Mouse (Mus musculus) embryonic facial prominence, embryonic 14.5 days (tissue): ENCODE results near the gene Dnal4. TPM values are rescaled to one million over a fixed set of nuclear protein-coding genes. Genes with fewer than 3 reads are reported as not detected.

Experiments
- ATAC-seq: fragments of 200-750 bp; cut with Nextera tagmentation; 2 replicates; pipeline ENCODE4 v1.8.0; 2017; ENCODE audit warnings: low read depth, moderate number of reproducible peaks, moderate TSS enrichment
- DNase-seq: peaks from one replicate; pipeline ENCODE4 v3.0.0-alpha.2; 2015; ENCODE audit warnings: low spot score
- H3K27ac ChIP-seq: fragments of 300-500 bp; sonication (generic); replicated peaks from 2 replicates; pipeline ENCODE4 v1.5.1; 2014; ENCODE audit warnings: low read depth, mild to moderate bottlenecking, low read length, moderate library complexity
- H3K27me3 ChIP-seq: fragments of 300-500 bp; sonication (generic); replicated peaks from 2 replicates; pipeline ENCODE4 v1.6.1; 2014; ENCODE audit warnings: low read length; ENCODE audit not compliant: control insufficient read depth, insufficient read depth
- H3K36me3 ChIP-seq: fragments of 300-500 bp; sonication (generic); 2 replicates; pipeline ENCODE4 v1.6.1; 2014; ENCODE audit warnings: low read length, mixed read lengths; ENCODE audit not compliant: control insufficient read depth, insufficient read depth
- H3K4me1 ChIP-seq: fragments of 300-500 bp; sonication (generic); 2 replicates; pipeline ENCODE4 v1.6.1; 2014; ENCODE audit warnings: antibody characterized with exemption, low read length; ENCODE audit not compliant: control insufficient read depth, insufficient read depth
- H3K4me2 ChIP-seq: fragments of 300-500 bp; sonication (generic); 2 replicates; pipeline ENCODE4 v1.6.1; 2014; ENCODE audit warnings: low read depth, mild to moderate bottlenecking, low read length, moderate library complexity, mixed read lengths
- H3K4me3 ChIP-seq: fragments of 300-500 bp; sonication (generic); 2 replicates; pipeline ENCODE4 v1.5.1; 2014; ENCODE audit warnings: low read depth, mild to moderate bottlenecking, low read length
- H3K9ac ChIP-seq: fragments of 300-500 bp; sonication (generic); 2 replicates; pipeline ENCODE4 v1.6.1; 2014; ENCODE audit warnings: low read depth, mild to moderate bottlenecking, low read length, moderate library complexity, mixed read lengths
- H3K9me3 ChIP-seq: fragments of 300-500 bp; sonication (generic); 2 replicates; pipeline ENCODE4 v1.6.1; 2016; ENCODE audit warnings: low read length; ENCODE audit not compliant: control insufficient read depth
- WGBS: fragments of 180-500 bp; shearing (Covaris S2); extraction: QIAGEN DNeasy Blood & Tissue Kit; methylation state at CpG from one replicate; pipeline ENCODE4 v1.1.7; 2014; 5-methylcytosine and 5-hydroxymethylcytosine counted together
- polyA plus RNA-seq: library from polyadenylated mRNA; unstranded; fragments of >200 nt; fragmentation: Nextera tagmentation; extraction: Ambion mirVana; gene quantifications from 2 replicates; pipeline ENCODE4 v1.2.1, GENCODE M21; 2014

Gene Dnal4
- polyA plus RNA-seq, 1 experiment from 2014 or later = 50.0 TPM

DNA sequence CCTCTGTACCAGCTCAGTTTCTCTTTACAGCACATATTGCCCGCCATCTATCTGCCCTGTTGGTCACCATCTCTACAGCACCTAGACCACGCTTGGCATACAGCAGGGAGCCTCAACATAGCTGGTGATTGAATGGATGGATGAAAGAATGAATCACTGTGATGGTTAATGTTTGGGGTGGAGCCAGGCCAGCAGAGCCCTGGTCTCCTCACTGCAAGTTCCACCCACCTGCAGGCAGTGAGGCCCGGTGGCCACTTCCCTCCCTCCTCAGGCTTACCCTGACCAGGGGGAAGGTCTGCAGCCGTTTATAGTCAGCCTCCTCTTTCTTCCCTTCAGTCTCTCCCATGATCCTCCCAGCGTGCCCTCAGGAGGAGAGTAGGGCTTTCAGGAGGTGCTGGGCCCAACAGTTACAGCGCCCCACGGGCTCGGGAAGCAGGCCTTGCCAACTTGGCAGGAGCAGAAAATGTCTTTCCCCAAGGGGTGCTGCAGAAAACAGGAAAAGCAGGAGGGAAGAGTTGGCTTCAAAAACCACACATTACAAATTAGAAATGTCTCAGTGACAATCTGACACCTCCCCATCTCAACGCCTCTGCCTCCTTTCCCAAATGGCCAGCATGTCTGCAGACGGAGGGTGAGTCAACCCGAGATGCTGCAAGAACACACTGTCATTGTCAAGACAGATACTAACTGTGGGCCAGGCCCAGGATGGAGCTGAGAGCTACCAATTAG, 12.9 kb downstream of the Dnal4 start:
- no peaks in the 10 kb centered on the region for H3K27me3 ChIP-seq
- no peaks in the 10 kb centered on the region for H3K9me3 ChIP-seq
- ATAC-seq = no peak
- WGBS = 83% methylated on average over 11 of the region's 11 CpGs
- peaks cover 34% of the 10 kb centered on the region for H3K36me3 ChIP-seq
- no peak overlapping the region for H3K4me3 ChIP-seq
- no peak overlapping the region for H3K27ac ChIP-seq
- no peak overlapping the region for H3K4me2 ChIP-seq
- no peak overlapping the region for H3K9ac ChIP-seq
- no peaks in the 10 kb centered on the region for H3K4me1 ChIP-seq
- DNase-seq = no peak

DNA sequence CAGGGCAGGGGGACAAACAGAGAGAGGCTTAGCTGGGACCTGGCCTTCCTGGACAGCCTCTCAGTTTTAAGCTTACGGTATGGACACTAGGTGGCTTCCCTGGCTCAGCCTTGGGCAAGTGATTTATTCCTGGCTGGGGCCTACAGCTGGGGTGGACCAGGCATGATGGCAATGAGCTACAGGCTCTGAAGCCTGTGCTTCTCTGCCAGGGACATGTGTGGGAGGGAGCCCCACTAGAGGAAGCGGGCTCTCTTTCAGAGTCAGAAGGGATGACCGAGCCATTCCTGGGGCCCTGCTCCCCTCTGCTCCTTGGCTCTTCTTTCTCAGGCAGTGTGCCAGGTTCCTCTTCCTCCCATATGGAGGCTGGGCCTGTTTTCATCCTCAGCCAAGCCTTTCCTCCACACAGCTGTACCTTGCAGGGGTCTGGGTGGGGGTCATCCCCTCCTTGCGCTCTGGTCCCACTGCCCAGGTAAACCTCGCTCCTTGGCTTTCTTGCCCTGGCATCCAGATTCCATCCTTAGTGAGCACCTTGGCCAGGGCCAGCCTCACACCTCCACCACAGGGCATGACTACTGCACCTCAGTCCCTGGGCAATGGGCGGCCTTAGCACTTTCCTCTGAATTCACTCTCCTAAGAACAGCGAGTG, 13.9 kb downstream of the Dnal4 start:
- no peaks in the 10 kb centered on the region for H3K9me3 ChIP-seq
- H3K4me3 ChIP-seq = no peak overlapping the region
- no peak overlapping the region for H3K9ac ChIP-seq
- no peaks in the 10 kb centered on the region for H3K4me1 ChIP-seq
- WGBS = 87% methylated on average over 6 of the region's 7 CpGs
- H3K27ac ChIP-seq = no peak overlapping the region
- ATAC-seq (no peak), DNase-seq (no peak)
- H3K27me3 ChIP-seq = no peaks in the 10 kb centered on the region
- peaks cover 34% of the 10 kb centered on the region for H3K36me3 ChIP-seq
- H3K4me2 ChIP-seq = no peak overlapping the region

DNA sequence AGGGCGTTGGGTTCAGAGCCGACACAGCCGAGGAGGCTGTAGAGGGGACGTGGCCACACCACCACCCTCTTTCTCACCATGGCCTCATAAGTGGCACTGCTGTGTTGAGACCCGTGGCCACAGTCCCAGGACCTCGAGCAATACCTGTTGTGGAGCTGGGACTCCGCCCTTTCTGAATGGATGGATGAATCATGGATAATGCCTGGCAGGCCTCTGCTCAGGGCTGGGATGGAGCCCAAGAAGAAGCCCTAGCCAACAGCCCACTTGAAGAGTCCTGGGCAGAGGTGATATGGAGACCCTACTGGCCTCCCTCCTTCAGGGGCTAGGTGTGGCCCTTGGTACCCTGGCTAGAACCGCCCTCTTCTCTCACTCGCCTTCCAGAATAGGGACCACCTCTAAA, 14.6 kb downstream of the Dnal4 start:
- Histone ChIP-seq H3K36me3 (peaks cover 34% of the 10 kb centered on the region), H3K27ac (no peak overlapping the region), H3K4me1 (no peaks in the 10 kb centered on the region), H3K27me3 (no peaks in the 10 kb centered on the region), H3K4me3 (no peak overlapping the region), H3K9ac (no peak overlapping the region), H3K9me3 (no peaks in the 10 kb centered on the region), H3K4me2 (no peak overlapping the region)
- DNase-seq (no peak), ATAC-seq (no peak)
- 89% methylated on average over 9 of the region's 9 CpGs for WGBS

DNA sequence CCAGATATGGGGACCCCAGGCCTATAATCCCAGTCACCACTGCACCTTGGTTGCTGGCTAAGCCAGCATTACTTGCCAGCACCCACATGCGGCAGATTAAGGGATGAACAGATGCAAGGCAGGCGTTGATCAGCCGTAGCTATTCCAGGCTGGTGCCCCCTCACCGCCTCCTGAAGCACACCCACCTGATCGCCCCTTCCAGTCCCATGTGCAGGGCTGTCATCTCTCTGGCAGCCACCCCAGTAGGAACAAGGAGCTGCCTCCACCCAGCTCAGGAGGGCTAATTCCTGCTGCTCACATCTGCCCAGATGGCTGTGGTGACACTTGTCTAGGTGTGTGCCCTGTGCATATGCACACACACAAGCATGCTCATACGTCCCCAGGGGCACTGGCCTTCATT, 16.7 kb downstream of the Dnal4 start:
- no peak overlapping the region for H3K27ac ChIP-seq
- H3K4me2 ChIP-seq = no peak overlapping the region
- H3K36me3 ChIP-seq = peaks cover 34% of the 10 kb centered on the region
- H3K9me3 ChIP-seq = no peaks in the 10 kb centered on the region
- WGBS = 92% methylated on average over 6 of the region's 6 CpGs
- no peak overlapping the region for H3K9ac ChIP-seq
- no peak overlapping the region for H3K4me3 ChIP-seq
- ATAC-seq = no peak
- no peak for DNase-seq
- peaks cover 4% of the 10 kb centered on the region; the same call in 1 of the 2 replicates for H3K4me1 ChIP-seq
- no peaks in the 10 kb centered on the region for H3K27me3 ChIP-seq

DNA sequence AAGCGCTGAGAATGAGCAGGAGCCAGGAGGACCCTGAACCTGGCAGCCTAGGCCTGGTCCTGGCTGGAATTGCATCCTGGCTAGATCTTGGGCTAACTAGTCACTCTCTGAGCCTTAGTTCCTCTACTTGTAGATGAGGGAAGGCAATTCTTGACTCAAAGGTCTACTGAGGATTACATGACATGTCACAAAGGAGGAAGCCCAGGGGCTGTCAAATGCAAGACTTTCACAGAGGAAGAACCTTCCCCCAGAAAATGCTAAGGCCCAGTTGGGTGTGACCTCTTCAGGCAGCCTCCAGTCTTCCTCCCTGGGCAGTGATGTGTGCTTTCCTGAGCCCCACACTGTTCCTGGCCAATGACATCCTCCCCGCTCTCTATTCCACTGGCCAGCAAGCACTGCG, 20.5 kb downstream of the Dnal4 start:
- no peaks in the 10 kb centered on the region for H3K9me3 ChIP-seq
- no peaks in the 10 kb centered on the region for H3K27me3 ChIP-seq
- H3K4me2 ChIP-seq = no peak overlapping the region
- no peak overlapping the region for H3K9ac ChIP-seq
- no peak overlapping the region for H3K27ac ChIP-seq
- 89% methylated on average over 3 of the region's 3 CpGs for WGBS
- peaks cover 9% of the 10 kb centered on the region; the same call in 1 of the 2 replicates for H3K36me3 ChIP-seq
- H3K4me1 ChIP-seq = peaks cover 4% of the 10 kb centered on the region; the same call in 1 of the 2 replicates
- DNase-seq = no peak
- no peak overlapping the region for H3K4me3 ChIP-seq
- ATAC-seq = no peak

DNA sequence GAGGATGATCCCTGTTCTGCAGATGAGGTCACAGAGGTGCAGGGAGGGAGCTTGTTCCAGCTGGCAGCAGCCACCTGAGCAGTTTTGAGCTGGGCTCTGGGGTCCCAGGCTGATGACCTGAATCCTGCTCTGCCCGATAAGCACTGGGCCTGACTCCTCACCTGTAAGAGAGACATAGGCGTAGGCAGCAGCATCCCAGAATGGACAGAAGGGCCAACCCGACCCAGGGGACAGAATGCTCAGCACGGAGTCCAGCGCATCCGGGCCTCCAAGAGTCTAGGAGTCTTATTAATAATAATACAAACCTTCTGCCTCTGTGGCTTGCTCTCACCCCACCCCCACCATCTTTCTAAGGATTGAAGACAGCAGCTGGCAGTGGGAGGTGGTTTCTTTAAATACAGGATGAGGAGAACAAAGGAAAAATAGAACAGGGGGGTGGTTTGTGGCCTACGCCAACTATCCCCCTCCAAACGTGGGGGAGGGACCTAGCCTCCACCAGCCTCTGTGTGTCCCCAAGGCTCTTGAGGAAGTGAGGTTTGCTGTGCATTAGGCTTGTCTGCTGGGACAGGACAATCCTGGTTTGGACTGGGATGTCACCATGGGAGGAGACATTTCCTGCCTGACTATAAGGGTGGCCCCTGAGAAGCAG, 21.5 kb downstream of the Dnal4 start:
- no peak for ATAC-seq
- no peaks in the 10 kb centered on the region for H3K27me3 ChIP-seq
- DNase-seq = peak; percentile 54
- H3K36me3 ChIP-seq = 0 out of 2 replicates have a peak, but pooled peaks cover 3% of the 10 kb centered on the region
- H3K4me1 ChIP-seq = peaks cover 4% of the 10 kb centered on the region; the same call in 1 of the 2 replicates
- H3K27ac ChIP-seq = peak overlapping the region; percentile 33; the same call in 1 of the 2 replicates
- H3K4me2 ChIP-seq = no peak overlapping the region
- no peak overlapping the region for H3K4me3 ChIP-seq
- no peak overlapping the region for H3K9ac ChIP-seq
- no peaks in the 10 kb centered on the region for H3K9me3 ChIP-seq
- WGBS = 63% methylated on average over 8 of the region's 8 CpGs

DNA sequence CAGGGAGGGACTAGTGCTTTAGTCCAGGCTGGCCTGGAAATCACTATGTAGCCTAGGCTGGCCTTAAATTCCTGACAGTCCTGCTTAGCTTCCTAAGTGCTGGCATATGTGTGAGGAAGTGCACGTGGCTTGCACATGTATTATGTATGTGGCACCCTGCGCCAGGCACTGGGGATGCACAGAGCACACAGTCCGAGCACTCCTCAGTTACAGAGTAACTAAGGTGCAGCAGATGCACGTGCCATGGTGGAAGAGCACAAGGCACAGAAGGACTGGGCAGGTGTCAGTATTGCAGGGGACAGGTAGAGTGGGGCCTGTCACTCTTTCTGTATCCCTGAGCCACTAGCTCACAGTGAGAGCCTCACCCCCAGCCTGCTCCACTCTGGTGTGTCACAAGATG, 22.5 kb downstream of the Dnal4 start:
- H3K9me3 ChIP-seq = no peaks in the 10 kb centered on the region
- no peak overlapping the region for H3K9ac ChIP-seq
- DNase-seq (no peak), ATAC-seq (no peak)
- no peaks in the 10 kb centered on the region for H3K27me3 ChIP-seq
- H3K36me3 ChIP-seq = no peaks in the 10 kb centered on the region
- peaks cover 4% of the 10 kb centered on the region; the same call in 1 of the 2 replicates for H3K4me1 ChIP-seq
- WGBS = 77% methylated on average over 4 of the region's 4 CpGs
- no peak overlapping the region for H3K4me2 ChIP-seq
- H3K27ac ChIP-seq = no peak overlapping the region
- no peak overlapping the region for H3K4me3 ChIP-seq

DNA sequence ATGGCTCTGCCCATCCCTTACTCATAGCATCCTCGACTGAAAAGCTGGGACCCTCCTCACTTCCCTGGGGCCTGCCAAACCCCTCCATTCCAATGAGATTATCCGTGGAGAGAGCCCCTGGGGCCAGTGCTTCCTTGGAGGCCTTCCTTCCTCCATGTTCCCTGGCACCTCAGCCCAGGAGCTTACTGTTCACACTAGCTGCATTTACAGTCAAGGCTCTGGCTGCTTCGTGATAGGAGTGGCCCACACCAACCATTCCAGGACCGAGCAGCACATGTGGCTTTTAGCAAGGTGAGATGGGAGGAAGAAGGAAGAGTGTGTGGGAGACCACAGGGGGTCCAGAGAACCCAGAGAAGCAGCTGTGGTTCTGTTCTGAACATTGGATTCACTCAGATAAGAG, 23.8 kb downstream of the Dnal4 start:
- no peak for DNase-seq
- no peak overlapping the region for H3K9ac ChIP-seq

More for the DNA sequence above, 23.8 kb downstream of the Dnal4 start:
- Histone ChIP-seq H3K36me3 (no peaks in the 10 kb centered on the region), H3K27ac (no peak overlapping the region), H3K4me2 (no peak overlapping the region), H3K9me3 (no peaks in the 10 kb centered on the region), H3K4me3 (no peak overlapping the region), H3K4me1 (peaks cover 4% of the 10 kb centered on the region; the same call in 1 of the 2 replicates), H3K27me3 (no peaks in the 10 kb centered on the region)
- WGBS = 40% methylated on average over 4 of the region's 4 CpGs
- ATAC-seq = no peak
